Mouse (Mus musculus): ENCODE data around the gene Atrn.

- TF ChIP-seq GATA1 (IDR thresholded peaks at IDR 0.05; ENCODE audit: low read length) (no peak), TAL1 (IDR thresholded peaks at IDR 0.05; ENCODE audit: low read length) (no peak)
These were observed 134.8 kb downstream of the Atrn start for GRCm38 (mm10) chr2:131040854-131041825.
